Mouse (Mus musculus) lung, postnatal 0 days (tissue): ENCODE data around the gene Ces4a. TPM values are rescaled to one million over a fixed set of nuclear protein-coding genes. Genes with fewer than 3 reads are reported as not detected.

Experiments used
- ATAC-seq: fragments of 200-750 bp; cut with Nextera tagmentation; 2 replicates; pipeline ENCODE4 v1.8.0; 2017; ENCODE audit warnings: moderate library complexity
- DNase-seq: peaks from one replicate; pipeline ENCODE4 v3.0.0-alpha.2; 2016; ENCODE audit warnings: low spot score
- H3K27ac ChIP-seq: fragments of 300-500 bp; sonication (generic); 2 replicates; pipeline ENCODE4 v1.5.1; 2014; ENCODE audit warnings: antibody characterized with exemption, mild to moderate bottlenecking, low read length, mixed read lengths
- H3K27me3 ChIP-seq: fragments of 300-500 bp; sonication (generic); replicated peaks from 2 replicates; pipeline ENCODE4 v1.6.1; 2014; ENCODE audit warnings: low read length, mixed read lengths; ENCODE audit not compliant: insufficient read depth
- H3K36me3 ChIP-seq: fragments of 300-500 bp; sonication (generic); 2 replicates; pipeline ENCODE4 v1.6.1; 2014; ENCODE audit warnings: low read length, mixed read lengths; ENCODE audit not compliant: insufficient read depth
- H3K4me1 ChIP-seq: fragments of 300-500 bp; sonication (generic); 2 replicates; pipeline ENCODE4 v1.6.1; 2014; ENCODE audit warnings: antibody characterized with exemption, low read depth, low read length, mixed read lengths; ENCODE audit not compliant: insufficient read depth
- H3K4me2 ChIP-seq: fragments of 300-500 bp; sonication (generic); replicated peaks from 2 replicates; pipeline ENCODE4 v1.6.1; 2014; ENCODE audit warnings: low read depth, mild to moderate bottlenecking, low read length, moderate library complexity, mixed read lengths
- H3K4me3 ChIP-seq: fragments of 300-500 bp; sonication (generic); 2 replicates; pipeline ENCODE4 v1.5.1; 2014; ENCODE audit warnings: low read depth, low read length
- H3K9ac ChIP-seq: fragments of 300-500 bp; sonication (generic); replicated peaks from 2 replicates; pipeline ENCODE4 v1.6.1; 2014; ENCODE audit warnings: low read depth, mild to moderate bottlenecking
- H3K9me3 ChIP-seq: fragments of 300-500 bp; sonication (generic); 2 replicates; pipeline ENCODE4 v1.6.1; 2016; ENCODE audit warnings: low read length, mixed read lengths
- CTCF ChIP-seq: IDR thresholded peaks from 2 replicates; pipeline ENCODE4 v1.5.1; 2016; ENCODE audit warnings: antibody characterized with exemption, mild to moderate bottlenecking
- EP300 ChIP-seq: IDR thresholded peaks from 2 replicates; pipeline ENCODE4 v1.6.1; 2016; ENCODE audit warnings: antibody characterized with exemption, mild to moderate bottlenecking, control low read depth
- WGBS: fragments of 180-500 bp; shearing (Covaris S2); extraction: QIAGEN DNeasy Blood & Tissue Kit; methylation state at CpG from one replicate; pipeline ENCODE4 v1.1.7; 2014; 5-methylcytosine and 5-hydroxymethylcytosine counted together
- polyA plus RNA-seq: library from polyadenylated mRNA; unstranded; fragments of >200 nt; fragmentation: Nextera tagmentation; extraction: Ambion mirVana; gene quantifications from 2 replicates; pipeline ENCODE4 v1.2.1, GENCODE M21; 2015

The Ces4a gene
- polyA plus RNA-seq, 1 experiment from 2014 or later: not detected

- H3K4me3 ChIP-seq: no peak overlapping the region
- no peak overlapping the region for H3K9ac ChIP-seq
- ATAC-seq (no peak), DNase-seq (no peak)
- no peaks in the 10 kb centered on the region for H3K9me3 ChIP-seq
- H3K27me3 ChIP-seq: 0 out of 2 replicates have a peak, but pooled peaks cover 3% of the 10 kb centered on the region
- H3K36me3 ChIP-seq: no peaks in the 10 kb centered on the region
- H3K4me2 ChIP-seq: no peak overlapping the region
- 0 out of 2 replicates have a peak, but pooled peaks cover 5% of the 10 kb centered on the region for H3K4me1 ChIP-seq
- WGBS: 75% methylated on average over 5 of the region's 5 CpGs
- H3K27ac ChIP-seq: no peak overlapping the region
- no peak for TF ChIP-seq EP300
- no peak for TF ChIP-seq CTCF
Measured at GRCm38 (mm10) chr8:105154316-105154715, 22.7 kb downstream of the Ces4a start.

- H3K4me1 ChIP-seq: 0 out of 2 replicates have a peak, but pooled peaks cover 5% of the 10 kb centered on the region
- 0 out of 2 replicates have a peak, but pooled peaks cover 3% of the 10 kb centered on the region for H3K27me3 ChIP-seq
- ATAC-seq (no peak), DNase-seq (no peak)
- no peaks in the 10 kb centered on the region for H3K9me3 ChIP-seq
- no peak overlapping the region for H3K9ac ChIP-seq
- TF ChIP-seq CTCF: no peak
- no peak for TF ChIP-seq EP300
- H3K27ac ChIP-seq: no peak overlapping the region
- 81% methylated on average over 6 of the region's 6 CpGs for WGBS
- no peak overlapping the region for H3K4me2 ChIP-seq
- no peak overlapping the region for H3K4me3 ChIP-seq
- no peaks in the 10 kb centered on the region for H3K36me3 ChIP-seq
Measured at GRCm38 (mm10) chr8:105155091-105155745, 23.6 kb downstream of the Ces4a start.

GRCm38 (mm10) chr8:105157555-105157954 lies 26.0 kb downstream of the Ces4a start:
- Histone ChIP-seq H3K27me3 (0 out of 2 replicates have a peak, but pooled peaks cover 3% of the 10 kb centered on the region), H3K9me3 (no peaks in the 10 kb centered on the region), H3K4me3 (no peak overlapping the region), H3K4me2 (no peak overlapping the region), H3K4me1 (0 out of 2 replicates have a peak, but pooled peaks cover 5% of the 10 kb centered on the region), H3K36me3 (no peaks in the 10 kb centered on the region), H3K9ac (no peak overlapping the region), H3K27ac (no peak overlapping the region)
- TF ChIP-seq EP300 (no peak), CTCF (peak; percentile 83)
- peak; percentile 56 for DNase-seq
- ATAC-seq: no peak
- 48% methylated on average over 10 of the region's 10 CpGs for WGBS

GRCm38 (mm10) chr8:105158084-105158483 lies 26.5 kb downstream of the Ces4a start:
- Histone ChIP-seq H3K9me3 (no peaks in the 10 kb centered on the region), H3K4me3 (no peak overlapping the region), H3K27me3 (0 out of 2 replicates have a peak, but pooled peaks cover 3% of the 10 kb centered on the region), H3K36me3 (no peaks in the 10 kb centered on the region), H3K4me1 (0 out of 2 replicates have a peak, but pooled peaks cover 3% of the 10 kb centered on the region), H3K27ac (no peak overlapping the region), H3K9ac (no peak overlapping the region), H3K4me2 (no peak overlapping the region)
- TF ChIP-seq CTCF (no peak), EP300 (no peak)
- no peak for DNase-seq
- no peak for ATAC-seq
- 66% methylated on average over 3 of the region's 3 CpGs for WGBS

GRCm38 (mm10) chr8:105161121-105161652 lies 29.6 kb downstream of the Ces4a start:
- Histone ChIP-seq H3K9me3 (no peaks in the 10 kb centered on the region), H3K4me3 (no peak overlapping the region), H3K27ac (no peak overlapping the region), H3K36me3 (no peaks in the 10 kb centered on the region), H3K27me3 (no peaks in the 10 kb centered on the region), H3K4me2 (no peak overlapping the region), H3K9ac (no peak overlapping the region), H3K4me1 (no peaks in the 10 kb centered on the region)
- ATAC-seq (no peak), DNase-seq (peak; percentile 5)
- TF ChIP-seq EP300 (no peak), CTCF (no peak)
- 26% methylated on average over 3 of the region's 3 CpGs for WGBS

- H3K27me3 ChIP-seq: no peaks in the 10 kb centered on the region
- no peak for DNase-seq
- no peak for ATAC-seq
- no peak overlapping the region for H3K4me3 ChIP-seq
- no peak overlapping the region for H3K27ac ChIP-seq
- no peaks in the 10 kb centered on the region for H3K9me3 ChIP-seq
- no peaks in the 10 kb centered on the region for H3K36me3 ChIP-seq
- H3K4me1 ChIP-seq: no peaks in the 10 kb centered on the region
- WGBS: 31% methylated on average over 5 of the region's 6 CpGs
- H3K9ac ChIP-seq: no peak overlapping the region
- no peak overlapping the region for H3K4me2 ChIP-seq
- no peak for TF ChIP-seq EP300
- TF ChIP-seq CTCF: no peak
Measured at GRCm38 (mm10) chr8:105164272-105164902, 32.8 kb downstream of the Ces4a start.
